Mouse (Mus musculus): Measurements from ENCODE around the gene Snrnp35. TPM values are rescaled to one million over a fixed set of nuclear protein-coding genes. Genes with fewer than 3 reads are reported as not detected.

Gene Snrnp35
- polyA plus RNA-seq, 1 experiment from 2014 or later: 8.9 TPM

- 93% methylated on average over 5 of the region's 5 CpGs for WGBS
- no peak overlapping the region for H3K27ac ChIP-seq (ENCODE audit: low read depth, low read length)
- no peak for ATAC-seq (ENCODE audit: low read depth)
- peaks cover 17% of the 10 kb centered on the region; the same call in 1 of the 2 replicates for H3K4me1 ChIP-seq (ENCODE audit: control insufficient read depth, insufficient read depth, low read length)
- no peak overlapping the region for H3K4me2 ChIP-seq (ENCODE audit: low read depth, low read length)
- no peaks in the 10 kb centered on the region for H3K9me3 ChIP-seq (ENCODE audit: control insufficient read depth, low read length)
- H3K36me3 ChIP-seq (ENCODE audit: control insufficient read depth, insufficient read depth, low read length): no peaks in the 10 kb centered on the region
- no peak overlapping the region for H3K4me3 ChIP-seq (ENCODE audit: low read depth, low read length)
- H3K27me3 ChIP-seq (ENCODE audit: control insufficient read depth, insufficient read depth, low read length): no peaks in the 10 kb centered on the region
- H3K9ac ChIP-seq (replicated peaks; ENCODE audit: low read depth, low read length): no peak overlapping the region
Observed at GRCm38 (mm10) chr5:124524943-124525342, 42.0 kb downstream of the Snrnp35 start.

- Histone ChIP-seq H3K4me2 (ENCODE audit: low read depth, low read length) (peak overlapping the region; percentile 63), H3K27me3 (ENCODE audit: control insufficient read depth, insufficient read depth, low read length) (no peaks in the 10 kb centered on the region), H3K4me3 (ENCODE audit: low read depth, low read length) (peak overlapping the region; percentile 6; the same call in 1 of the 2 replicates), H3K9ac (replicated peaks; ENCODE audit: low read depth, low read length) (peak overlapping the region; percentile 32; the same call in 1 of the 2 replicates), H3K4me1 (ENCODE audit: control insufficient read depth, insufficient read depth, low read length) (peaks cover 26% of the 10 kb centered on the region; the same call in 1 of the 2 replicates), H3K27ac (ENCODE audit: low read depth, low read length) (no peak overlapping the region; the same call in 1 of the 2 replicates), H3K9me3 (ENCODE audit: control insufficient read depth, low read length) (no peaks in the 10 kb centered on the region), H3K36me3 (ENCODE audit: control insufficient read depth, insufficient read depth, low read length) (no peaks in the 10 kb centered on the region)
- WGBS: 64% methylated on average over 4 of the region's 4 CpGs
- no peak for ATAC-seq (ENCODE audit: low read depth)
Observed at GRCm38 (mm10) chr5:124528351-124528750, 45.4 kb downstream of the Snrnp35 start.

- Histone ChIP-seq H3K27ac (ENCODE audit: low read depth, low read length) (no peak overlapping the region; the same call in 1 of the 2 replicates), H3K4me2 (ENCODE audit: low read depth, low read length) (peak overlapping the region; percentile 63), H3K4me1 (ENCODE audit: control insufficient read depth, insufficient read depth, low read length) (peaks cover 26% of the 10 kb centered on the region; the same call in 1 of the 2 replicates), H3K9ac (replicated peaks; ENCODE audit: low read depth, low read length) (peak overlapping the region; percentile 32; the same call in 1 of the 2 replicates), H3K4me3 (ENCODE audit: low read depth, low read length) (peak overlapping the region; percentile 6; the same call in 1 of the 2 replicates), H3K9me3 (ENCODE audit: control insufficient read depth, low read length) (no peaks in the 10 kb centered on the region), H3K27me3 (ENCODE audit: control insufficient read depth, insufficient read depth, low read length) (no peaks in the 10 kb centered on the region), H3K36me3 (ENCODE audit: control insufficient read depth, insufficient read depth, low read length) (no peaks in the 10 kb centered on the region)
- 27% methylated on average over 9 of the region's 9 CpGs for WGBS
- ATAC-seq (ENCODE audit: low read depth): no peak
Observed at GRCm38 (mm10) chr5:124528791-124529190, 45.9 kb downstream of the Snrnp35 start.

GRCm38 (mm10) chr5:124529191-124529651 lies 46.3 kb downstream of the Snrnp35 start:
- peak overlapping the region; percentile 63; the same call in 1 of the 2 replicates for H3K4me2 ChIP-seq (ENCODE audit: low read depth, low read length)
- no peak overlapping the region for H3K27ac ChIP-seq (ENCODE audit: low read depth, low read length)
- WGBS: 27% methylated on average over 8 of the region's 8 CpGs
- H3K36me3 ChIP-seq (ENCODE audit: control insufficient read depth, insufficient read depth, low read length): no peaks in the 10 kb centered on the region
- ATAC-seq (ENCODE audit: low read depth): no peak
- H3K4me1 ChIP-seq (ENCODE audit: control insufficient read depth, insufficient read depth, low read length): peaks cover 26% of the 10 kb centered on the region; the same call in 1 of the 2 replicates
- H3K9me3 ChIP-seq (ENCODE audit: control insufficient read depth, low read length): no peaks in the 10 kb centered on the region
- H3K27me3 ChIP-seq (ENCODE audit: control insufficient read depth, insufficient read depth, low read length): no peaks in the 10 kb centered on the region
- H3K9ac ChIP-seq (replicated peaks; ENCODE audit: low read depth, low read length): 0 out of 2 replicates have a peak overlapping the region, but pooled peaks have one; percentile 32
- peak overlapping the region; percentile 77; the same call in 1 of the 2 replicates for H3K4me3 ChIP-seq (ENCODE audit: low read depth, low read length)

GRCm38 (mm10) chr5:124529697-124530096 lies 46.8 kb downstream of the Snrnp35 start:
- 65% methylated on average over 8 of the region's 8 CpGs for WGBS
- peaks cover 26% of the 10 kb centered on the region; the same call in 1 of the 2 replicates for H3K4me1 ChIP-seq (ENCODE audit: control insufficient read depth, insufficient read depth, low read length)
- no peaks in the 10 kb centered on the region for H3K27me3 ChIP-seq (ENCODE audit: control insufficient read depth, insufficient read depth, low read length)
- H3K9ac ChIP-seq (replicated peaks; ENCODE audit: low read depth, low read length): no peak overlapping the region
- H3K4me3 ChIP-seq (ENCODE audit: low read depth, low read length): peak overlapping the region; percentile 77
- no peaks in the 10 kb centered on the region for H3K9me3 ChIP-seq (ENCODE audit: control insufficient read depth, low read length)
- no peaks in the 10 kb centered on the region for H3K36me3 ChIP-seq (ENCODE audit: control insufficient read depth, insufficient read depth, low read length)
- H3K27ac ChIP-seq (ENCODE audit: low read depth, low read length): no peak overlapping the region
- peak overlapping the region; percentile 63 for H3K4me2 ChIP-seq (ENCODE audit: low read depth, low read length)
- no peak for ATAC-seq (ENCODE audit: low read depth)

- Histone ChIP-seq H3K27ac (ENCODE audit: low read depth, low read length) (peak within 1 kb of the TSS; percentile 76), H3K9ac (replicated peaks; ENCODE audit: low read depth, low read length) (peak within 1 kb of the TSS; percentile 63), H3K4me1 (ENCODE audit: control insufficient read depth, insufficient read depth, low read length) (peaks cover 26% of the 10 kb centered on the region; the same call in 1 of the 2 replicates), H3K4me3 (ENCODE audit: low read depth, low read length) (peak within 1 kb of the TSS; percentile 77), H3K36me3 (ENCODE audit: control insufficient read depth, insufficient read depth, low read length) (no peaks in the 10 kb centered on the region), H3K27me3 (ENCODE audit: control insufficient read depth, insufficient read depth, low read length) (no peaks in the 10 kb centered on the region), H3K4me2 (ENCODE audit: low read depth, low read length) (peak within 1 kb of the TSS; percentile 63), H3K9me3 (ENCODE audit: control insufficient read depth, low read length) (no peaks in the 10 kb centered on the region)
- ATAC-seq (ENCODE audit: low read depth): peak; percentile 93
- WGBS: under 1% methylated on average over 70 of the region's 96 CpGs
Observed at GRCm38 (mm10) chr5:124530655-124531582, 48.0 kb downstream of the Snrnp35 start, which contains the start of gene Rilpl1. Gene Rilpl1 (minus strand): TSS chr5:124531391.

GRCm38 (mm10) chr5:124531583-124531930 lies 48.6 kb downstream of the Snrnp35 start:
- ATAC-seq (ENCODE audit: low read depth): peak; percentile 59
- H3K4me3 ChIP-seq (ENCODE audit: low read depth, low read length): peak overlapping the region; percentile 77

GRCm38 (mm10) chr5:124532451-124532850 lies 49.5 kb downstream of the Snrnp35 start:
- Histone ChIP-seq H3K27ac (ENCODE audit: low read depth, low read length) (no peak overlapping the region), H3K4me2 (ENCODE audit: low read depth, low read length) (peak overlapping the region; percentile 63; the same call in 1 of the 2 replicates), H3K9me3 (ENCODE audit: control insufficient read depth, low read length) (no peaks in the 10 kb centered on the region), H3K27me3 (ENCODE audit: control insufficient read depth, insufficient read depth, low read length) (no peaks in the 10 kb centered on the region), H3K4me3 (ENCODE audit: low read depth, low read length) (no peak overlapping the region), H3K9ac (replicated peaks; ENCODE audit: low read depth, low read length) (no peak overlapping the region), H3K4me1 (ENCODE audit: control insufficient read depth, insufficient read depth, low read length) (peaks cover 26% of the 10 kb centered on the region; the same call in 1 of the 2 replicates), H3K36me3 (ENCODE audit: control insufficient read depth, insufficient read depth, low read length) (no peaks in the 10 kb centered on the region)
- WGBS: 39% methylated on average over 7 of the region's 7 CpGs
- no peak for ATAC-seq (ENCODE audit: low read depth)

More at GRCm38 (mm10) chr5:124531583-124531930, 48.6 kb downstream of the Snrnp35 start:
- Histone ChIP-seq H3K9ac (replicated peaks; ENCODE audit: low read depth, low read length) (peak overlapping the region; percentile 63), H3K27ac (ENCODE audit: low read depth, low read length) (peak overlapping the region; percentile 76), H3K4me1 (ENCODE audit: control insufficient read depth, insufficient read depth, low read length) (peaks cover 26% of the 10 kb centered on the region; the same call in 1 of the 2 replicates), H3K27me3 (ENCODE audit: control insufficient read depth, insufficient read depth, low read length) (no peaks in the 10 kb centered on the region), H3K9me3 (ENCODE audit: control insufficient read depth, low read length) (no peaks in the 10 kb centered on the region), H3K36me3 (ENCODE audit: control insufficient read depth, insufficient read depth, low read length) (no peaks in the 10 kb centered on the region), H3K4me2 (ENCODE audit: low read depth, low read length) (peak overlapping the region; percentile 63)
- 12% methylated on average over 14 of the region's 14 CpGs for WGBS

Data from neural tube, embryonic 14.5 days (tissue).